Mouse (Mus musculus): ENCODE data around the gene Srgap1.

The Srgap1 gene

DNA sequence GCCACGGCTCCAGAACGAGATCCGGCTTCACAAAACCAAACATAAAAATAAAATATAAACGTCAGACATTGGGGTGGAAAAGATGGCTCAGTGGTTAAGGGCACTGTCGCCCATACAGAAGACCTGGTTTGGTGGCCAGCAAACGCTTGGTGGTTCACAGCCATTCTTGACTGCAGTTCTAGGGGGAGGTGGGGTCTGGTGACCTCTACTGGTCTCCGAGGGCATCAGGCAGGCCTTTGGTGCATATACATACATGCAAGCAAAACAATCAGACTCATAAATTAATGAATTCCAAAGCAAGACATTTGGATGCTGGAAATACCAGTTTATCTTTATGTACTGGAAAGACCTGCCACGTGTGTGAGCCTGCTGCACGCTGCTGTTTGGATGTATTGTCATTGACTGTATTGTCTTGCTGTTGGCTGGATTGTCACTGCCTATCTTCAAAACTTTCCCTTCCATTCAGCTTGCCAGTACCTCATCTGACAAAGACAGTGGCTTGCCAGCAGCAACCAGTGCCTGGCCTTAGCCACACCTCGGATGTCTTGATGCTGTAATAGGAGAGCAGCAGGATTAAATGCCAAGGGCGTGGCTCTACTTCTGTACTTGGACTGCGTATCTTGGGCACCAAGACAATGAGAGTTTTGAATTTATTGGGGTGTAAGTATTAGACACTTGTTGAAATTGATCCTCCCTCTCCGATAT, 282.5 kb downstream of the Srgap1 start:
- DNase-seq (ENCODE audit: low spot score in 2 of 2), result no peak

- no peak for DNase-seq (ENCODE audit: low spot score in 2 of 2)
Measured at GRCm38 (mm10) chr10:121763191-121763590, 283.9 kb downstream of the Srgap1 start.

DNA sequence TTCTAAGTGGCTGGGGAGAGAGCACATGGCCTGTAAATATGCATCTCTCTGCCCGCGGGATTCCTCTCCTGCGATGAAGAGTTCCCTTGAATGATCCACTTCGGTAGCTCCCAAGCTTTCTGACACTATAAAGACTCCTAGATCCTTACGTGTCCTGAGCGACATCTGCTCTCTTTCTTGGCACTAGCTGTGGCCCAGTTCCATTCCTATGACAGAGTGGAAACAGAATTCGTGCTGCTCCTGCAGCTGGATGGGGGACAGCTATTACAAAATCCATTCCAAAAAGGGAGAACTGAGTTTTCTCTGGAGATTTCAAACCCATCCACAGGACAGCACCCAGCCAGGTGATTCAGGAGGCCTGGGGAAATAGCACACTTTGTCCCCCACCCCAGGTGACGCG, 285.0 kb downstream of the Srgap1 start:
- DNase-seq (ENCODE audit: low spot score in 2 of 2), result no peak

GRCm38 (mm10) chr10:121759095-121759494, 288.0 kb downstream of the Srgap1 start:
- DNase-seq (ENCODE audit: low spot score in 2 of 2), result no peak

DNA sequence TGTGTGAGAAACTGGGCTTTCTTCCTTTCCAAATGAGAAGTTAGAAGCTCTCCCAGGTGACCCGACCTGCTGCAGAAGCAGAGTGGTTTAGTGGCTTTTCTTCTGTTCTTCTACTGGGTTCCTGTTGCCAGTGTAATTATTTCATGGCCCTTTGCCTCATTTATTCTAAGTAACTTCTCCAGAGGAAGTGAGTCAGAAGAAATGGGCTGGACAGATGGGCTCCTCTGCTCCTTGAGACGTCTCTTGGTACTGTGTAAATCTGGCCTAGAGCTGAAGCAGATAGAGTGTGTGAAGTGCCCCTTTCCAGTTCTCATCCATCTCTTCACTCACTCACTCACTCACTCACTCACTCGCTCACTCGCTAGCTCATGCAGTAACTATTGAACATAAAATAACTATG, 290.4 kb downstream of the Srgap1 start:
- DNase-seq (ENCODE audit: low spot score in 2 of 2), result no peak

GRCm38 (mm10) chr10:121755822-121756221, 291.3 kb downstream of the Srgap1 start:
- DNase-seq (ENCODE audit: low spot score in 2 of 2), result no peak

DNA sequence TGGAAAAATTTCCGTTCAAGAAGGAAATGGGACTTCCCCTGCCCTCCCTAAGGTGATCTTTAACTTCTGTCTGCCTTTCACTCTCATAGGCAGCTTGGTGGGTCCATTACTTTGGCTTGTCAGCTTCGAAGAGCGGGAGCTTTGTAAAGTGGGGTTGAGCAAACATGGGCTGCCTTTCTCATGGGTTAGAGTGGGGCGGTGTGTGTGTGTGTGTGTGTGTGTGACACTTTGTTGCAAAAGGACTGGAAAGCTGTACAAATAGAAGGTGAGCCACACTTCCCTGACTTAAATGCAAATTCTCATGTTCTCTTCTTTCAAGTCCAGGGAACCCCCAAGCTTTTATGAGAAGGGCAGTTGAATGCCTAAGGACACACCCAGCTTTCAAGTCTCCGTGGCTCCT, 292.9 kb downstream of the Srgap1 start:
- DNase-seq (ENCODE audit: low spot score in 2 of 2), result no peak

GRCm38 (mm10) chr10:121750175-121750574, 296.9 kb downstream of the Srgap1 start:
- DNase-seq (ENCODE audit: low spot score in 2 of 2), result no peak

- no peak for DNase-seq (ENCODE audit: low spot score in 2 of 2)
Measured at GRCm38 (mm10) chr10:121742336-121742735, 304.8 kb downstream of the Srgap1 start.

GRCm38 (mm10) chr10:121739548-121740505, 307.3 kb downstream of the Srgap1 start, which contains the start of gene BC048403:
TSS of gene BC048403 (plus strand) at chr10:121739937.
- peak; percentile 68 to 80 for DNase-seq (ENCODE audit: low spot score in 2 of 2)

GRCm38 (mm10) chr10:121737256-121737655, 309.9 kb downstream of the Srgap1 start:
- DNase-seq (ENCODE audit: low spot score in 2 of 2), result no peak

DNA sequence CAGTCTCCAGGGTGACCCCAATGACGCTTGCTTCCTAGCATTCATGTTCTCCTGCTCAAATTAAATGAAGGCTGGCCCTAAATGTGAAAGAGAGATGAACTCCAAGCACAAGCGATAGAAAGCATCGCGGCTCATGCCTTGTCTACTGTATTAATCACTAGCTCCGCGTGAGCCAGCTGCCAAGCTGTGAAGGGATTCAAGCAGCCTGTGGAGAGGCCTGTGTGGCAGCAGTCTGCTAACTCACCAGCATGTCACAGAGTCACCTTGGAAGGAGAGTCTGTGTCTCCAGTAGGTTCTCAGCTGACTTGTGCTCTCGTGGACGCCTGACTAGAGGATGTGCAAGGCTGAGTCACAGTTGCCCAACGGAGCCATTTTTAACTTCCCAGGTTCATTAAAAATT, 314.6 kb downstream of the Srgap1 start:
- no peak for DNase-seq (ENCODE audit: low spot score in 2 of 2)

DNA sequence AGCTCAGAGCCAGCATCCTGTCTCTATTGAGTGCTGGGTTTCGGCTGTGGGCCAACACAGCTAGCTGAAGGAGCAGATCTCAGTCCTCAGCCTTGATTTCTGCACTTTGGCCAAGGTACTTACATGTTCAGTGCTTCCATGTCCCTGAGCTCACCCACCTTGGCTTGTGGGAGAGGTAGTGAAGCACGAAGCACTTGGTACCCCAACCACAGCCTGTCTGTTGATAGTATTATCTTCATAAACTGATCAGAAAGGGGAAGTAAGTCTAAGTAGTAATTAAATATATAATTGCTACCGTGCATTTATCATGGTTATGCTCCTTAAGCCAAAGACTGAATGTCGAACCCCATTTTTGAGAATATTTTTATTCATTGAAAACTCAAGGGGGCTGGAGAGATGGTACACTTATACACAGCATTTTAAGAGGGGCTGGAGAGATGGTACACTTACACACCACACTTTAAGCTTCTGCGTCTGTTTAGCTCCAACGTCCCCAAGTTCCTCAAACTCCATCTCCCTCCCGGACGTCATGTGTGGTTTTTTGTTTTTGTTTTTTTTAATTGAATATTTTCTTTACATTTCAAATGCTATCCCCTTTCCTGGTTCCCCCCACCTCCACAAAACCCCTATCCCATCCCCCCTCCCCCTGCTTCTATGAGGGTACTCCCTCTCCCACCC, 315.9 kb downstream of the Srgap1 start:
- no peak for DNase-seq (ENCODE audit: low spot score in 2 of 2)
